Mouse (Mus musculus): Measurements from ENCODE around the gene Pip4k2c.
"Not testable (repeated sequence)": the region's sequence is repeated elsewhere in the genome, so short reads cannot be mapped to it uniquely, and the experiment has no call there.

Pip4k2c gene

GRCm38 (mm10) chr10:127208921-127209320 is 2.5 kb downstream of the Pip4k2c start:
- DNase-seq (ENCODE audit: low spot score): no peak

- DNase-seq (ENCODE audit: low spot score): no peak
These were observed 6.0 kb downstream of the Pip4k2c start for GRCm38 (mm10) chr10:127205373-127205772.

- DNase-seq (ENCODE audit: low spot score): no peak
These were observed 6.8 kb downstream of the Pip4k2c start for GRCm38 (mm10) chr10:127204589-127204988.

- DNase-seq (ENCODE audit: low spot score): no peak
These were observed 8.3 kb downstream of the Pip4k2c start for GRCm38 (mm10) chr10:127203106-127203505.

GRCm38 (mm10) chr10:127200279-127200678 is 11.1 kb downstream of the Pip4k2c start:
- DNase-seq (ENCODE audit: low spot score): no peak

GRCm38 (mm10) chr10:127199474-127199873 is 11.9 kb downstream of the Pip4k2c start:
- DNase-seq (ENCODE audit: low spot score): no peak

- DNase-seq (ENCODE audit: low spot score): no peak
These were observed 12.3 kb downstream of the Pip4k2c start for GRCm38 (mm10) chr10:127199068-127199467.

GRCm38 (mm10) chr10:127198492-127198891 is 12.9 kb downstream of the Pip4k2c start:
- DNase-seq (ENCODE audit: low spot score): no peak

- DNase-seq (ENCODE audit: low spot score): no peak
These were observed 13.8 kb downstream of the Pip4k2c start for GRCm38 (mm10) chr10:127197505-127198110.

GRCm38 (mm10) chr10:127197104-127197503 is 14.3 kb downstream of the Pip4k2c start:
- no peak for DNase-seq (ENCODE audit: low spot score)

- no peak for DNase-seq (ENCODE audit: low spot score)
These were observed 15.0 kb downstream of the Pip4k2c start for GRCm38 (mm10) chr10:127196392-127196791.

GRCm38 (mm10) chr10:127195328-127196129 is 15.9 kb downstream of the Pip4k2c start, which contains the start of gene Dtx3:
Gene Dtx3 (minus strand): TSS chr10:127195728.
- no peak for DNase-seq (ENCODE audit: low spot score)

GRCm38 (mm10) chr10:127194428-127195327 is 16.7 kb downstream of the Pip4k2c start:
- no peak for DNase-seq (ENCODE audit: low spot score)

GRCm38 (mm10) chr10:127193011-127193410 is 18.4 kb downstream of the Pip4k2c start:
- DNase-seq (ENCODE audit: low spot score): no peak

GRCm38 (mm10) chr10:127192057-127192328 is 19.4 kb downstream of the Pip4k2c start:
- DNase-seq (ENCODE audit: low spot score): not testable (repeated sequence)

- DNase-seq (ENCODE audit: low spot score): no peak
These were observed 20.0 kb downstream of the Pip4k2c start for GRCm38 (mm10) chr10:127191191-127192056.

- no peak for DNase-seq (ENCODE audit: low spot score)
These were observed 20.8 kb downstream of the Pip4k2c start for GRCm38 (mm10) chr10:127190398-127191190.

GRCm38 (mm10) chr10:127189651-127190381 is 21.6 kb downstream of the Pip4k2c start, which contains the start of gene Arhgef25:
Gene Arhgef25 (minus strand): TSS chr10:127190083.
- no peak for DNase-seq (ENCODE audit: low spot score)

- peak; percentile 54 for DNase-seq (ENCODE audit: low spot score)
These were observed 22.2 kb downstream of the Pip4k2c start for GRCm38 (mm10) chr10:127189116-127189650.
